Mouse (Mus musculus) lung, adult 2 months (tissue): ENCODE data around the gene Rhebl1.

Experiments used
- CTCF ChIP-seq: fragments of 200-500 bp; IDR thresholded peaks from 2 replicates; pipeline ENCODE4 v1.5.1; 2011; ENCODE audit warnings: mild to moderate bottlenecking, low read length, control low read depth; ENCODE audit not compliant: insufficient read depth
- POLR2A ChIP-seq: fragments of 200-500 bp; IDR thresholded peaks from 2 replicates; pipeline ENCODE4 v1.6.1; 2011; ENCODE audit warnings: low read depth, mild to moderate bottlenecking, control low read depth, low read length, borderline replicate concordance; ENCODE audit errors: extremely low read depth

- TF ChIP-seq CTCF = no peak
- no peak for TF ChIP-seq POLR2A
Observed at GRCm38 (mm10) chr15:98930017-98930734, 35.8 kb upstream of the Rhebl1 start.
